Mouse (Mus musculus): Measurements from ENCODE around the gene Slco2a1. TPM values are rescaled to one million over a fixed set of nuclear protein-coding genes. Genes with fewer than 3 reads are reported as not detected.

Gene Slco2a1
- polyA plus RNA-seq (2015; fragmentation: Illumina TruSeq; extraction: RNeasy Lipid Tissue Mini Kit (QIAGEN cat#74804); ENCODE audit: insufficient read depth, low replicate concordance) = 30.6 TPM

DNA sequence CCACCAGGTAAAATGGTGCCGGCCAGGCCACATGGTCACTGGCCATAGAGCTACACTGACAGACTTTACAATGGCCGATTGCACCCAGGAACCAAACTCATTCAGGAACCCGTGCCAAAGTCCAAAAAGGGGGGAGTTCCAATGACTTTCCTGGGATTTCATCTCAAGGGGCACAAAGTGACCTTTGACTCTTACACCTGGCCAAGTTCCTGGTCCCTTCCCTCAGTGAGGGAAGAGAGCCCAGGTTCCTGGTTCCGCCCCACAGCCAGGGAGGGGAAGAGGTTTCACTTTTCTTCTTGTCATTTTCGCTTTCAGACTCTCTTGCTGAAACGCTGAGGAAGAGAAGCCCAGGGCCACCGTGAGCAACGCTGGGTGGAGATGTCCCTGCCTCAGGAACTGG lies at the start of gene Slco2a1:
Slco2a1 (plus strand) TSS at position 251 of the 400 bp plus-strand sequence.

DNA sequence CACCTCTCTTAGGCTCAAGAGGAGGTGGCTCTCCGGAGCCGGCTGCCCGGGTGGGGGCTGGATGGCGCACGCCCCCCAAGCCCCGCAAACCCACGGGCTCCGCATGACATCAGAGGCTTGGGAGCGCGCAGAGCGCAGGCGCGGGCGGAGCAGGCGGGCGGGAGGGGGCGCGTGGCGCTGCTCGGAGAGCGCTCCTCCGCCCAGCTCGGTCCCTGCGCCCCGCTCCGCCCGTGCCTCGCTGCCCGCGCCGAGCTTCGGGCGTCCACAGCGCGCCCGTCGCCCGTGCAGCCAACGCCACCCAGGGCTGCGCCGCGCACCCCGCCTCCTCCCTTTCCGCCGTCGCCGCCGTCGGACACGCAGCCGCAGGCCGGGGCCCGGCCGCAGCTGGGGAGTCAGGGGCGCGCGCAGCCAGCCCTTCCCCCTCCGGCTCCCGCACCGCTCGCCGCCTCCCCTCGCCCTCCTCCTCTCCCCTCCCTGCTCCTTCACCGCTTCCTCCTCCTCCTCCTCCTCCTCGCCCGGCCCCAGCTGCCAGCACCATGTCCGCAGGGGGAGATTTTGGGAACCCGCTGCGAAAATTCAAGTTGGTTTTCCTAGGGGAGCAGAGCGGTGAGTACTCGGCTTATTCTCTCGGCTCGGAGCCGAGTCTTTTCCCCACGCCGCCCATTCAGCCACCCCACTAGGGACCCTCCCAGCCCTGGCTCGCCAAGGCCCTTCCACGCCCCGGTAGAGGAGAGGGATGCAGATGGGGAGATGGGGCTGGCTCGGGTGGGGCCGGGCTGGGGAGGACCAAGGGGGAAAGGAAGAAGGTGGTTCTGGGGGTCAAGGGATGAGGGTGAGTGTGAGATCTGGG lies 123.3 kb downstream of the Slco2a1 start, which contains the start of gene Rab6b:
Rab6b (plus strand) TSS at position 167 of the 850 bp plus-strand sequence.

Other genes starting within 250 kb of the Slco2a1 start
- 14.4 TPM for gene Ryk, start 153.8 kb upstream of the Slco2a1 start, polyA plus RNA-seq (2015; fragmentation: Illumina TruSeq; extraction: RNeasy Lipid Tissue Mini Kit (QIAGEN cat#74804); ENCODE audit: insufficient read depth, low replicate concordance)
- gene Rab6b, start 123.1 kb downstream of the Slco2a1 start, polyA plus RNA-seq (2015; fragmentation: Illumina TruSeq; extraction: RNeasy Lipid Tissue Mini Kit (QIAGEN cat#74804); ENCODE audit: insufficient read depth, low replicate concordance) = 10.2 TPM
- gene Srprb, start 213.4 kb downstream of the Slco2a1 start, polyA plus RNA-seq (2015; fragmentation: Illumina TruSeq; extraction: RNeasy Lipid Tissue Mini Kit (QIAGEN cat#74804); ENCODE audit: insufficient read depth, low replicate concordance) = 18.0 TPM
- gene Gm20425, start 241.6 kb downstream of the Slco2a1 start, polyA plus RNA-seq (2015; fragmentation: Illumina TruSeq; extraction: RNeasy Lipid Tissue Mini Kit (QIAGEN cat#74804); ENCODE audit: insufficient read depth, low replicate concordance) = 4.8 TPM
- 448 TPM for gene Trf, start 241.7 kb downstream of the Slco2a1 start, polyA plus RNA-seq (2015; fragmentation: Illumina TruSeq; extraction: RNeasy Lipid Tissue Mini Kit (QIAGEN cat#74804); ENCODE audit: insufficient read depth, low replicate concordance)

Data from spleen, adult 10 weeks (tissue).